8 mouse cellular contexts compared by ENCODE assay signal in genomic region chr13:112721946-112722729, GRCm38 (mm10).
A peak's percentile ranks its signal among the peaks of the same experiment; 100 is the strongest.
DNase-seq lines count a peak whose midpoint lies in the region; ATAC-seq lines count a peak whose summit lies in the region.
"Had no signal": no experiment of that assay in that cellular context is flagged by ENCODE, and none has a peak within 500 bp of the region (broad histone marks: within the 10 kb centered on the region; RNA-seq: fewer than 3 reads in every experiment).

No protein-coding gene starts in this region.

- no peak overlapping the region for H3K4me3 ChIP-seq in heart, embryonic 13.5 days
- no peak overlapping the region for H3K4me3 ChIP-seq in midbrain, embryonic 11.5 days (ENCODE audit: low read depth, low read length)
- H3K4me3 ChIP-seq: liver, embryonic 15.5 days had no signal

- no peak for ATAC-seq in heart, embryonic 13.5 days (ENCODE audit: extremely low read depth, insufficient number of reproducible peaks, low FRiP score, low TSS enrichment)
- peak; percentile 70; the same call in 1 of the 2 replicates for ATAC-seq in midbrain, embryonic 11.5 days (ENCODE audit: low FRiP score)
- ATAC-seq in activated CD4-positive, CD25-positive, alpha-beta regulatory T cell, adult 4 months, result no peak

- H3K9me3 ChIP-seq in heart, embryonic 13.5 days, result no peaks in the 10 kb centered on the region
- no peaks in the 10 kb centered on the region for H3K9me3 ChIP-seq in midbrain, embryonic 11.5 days (ENCODE audit: control insufficient read depth, low read length)
- H3K9me3 ChIP-seq: liver, embryonic 15.5 days had no signal

- 64% methylated on average over 9 of the region's 9 CpGs for WGBS in heart, embryonic 13.5 days
- 21% methylated on average over 9 of the region's 9 CpGs for WGBS in midbrain, embryonic 11.5 days

- peaks cover 10% of the 10 kb centered on the region; the same call in 1 of the 2 replicates for H3K36me3 ChIP-seq in heart, embryonic 13.5 days
- no peaks in the 10 kb centered on the region for H3K36me3 ChIP-seq in midbrain, embryonic 11.5 days (ENCODE audit: control insufficient read depth, insufficient read depth, low read length)

- peak overlapping the region; percentile 58 for H3K27ac ChIP-seq in heart, embryonic 13.5 days (replicated peaks)
- H3K27ac ChIP-seq in midbrain, embryonic 11.5 days (ENCODE audit: low read depth, low read length), result peak overlapping the region; percentile 61
- H3K27ac ChIP-seq: liver, embryonic 15.5 days had no signal

- no peaks in the 10 kb centered on the region for H3K27me3 ChIP-seq in heart, embryonic 13.5 days (replicated peaks)
- no peaks in the 10 kb centered on the region for H3K27me3 ChIP-seq in midbrain, embryonic 11.5 days (ENCODE audit: control insufficient read depth, insufficient read depth, low read length)
- H3K27me3 ChIP-seq: liver, embryonic 15.5 days had no signal

- peak; percentile 62 for DNase-seq in urinary bladder, postnatal 14 days (ENCODE audit: low spot score)
- no peak for DNase-seq in urinary bladder, postnatal 25 days (ENCODE audit: low spot score)
- DNase-seq in layer of hippocampus, adult 18-20 months (ENCODE audit: low spot score in 2 of 2), result peak; percentile 46 to 72
- peak; percentile 83 for DNase-seq in midbrain, embryonic 11.5 days (ENCODE audit: low spot score, missing footprints)
- no peak for DNase-seq in cerebellum, postnatal 14 days

- no peak overlapping the region for H3K4me2 ChIP-seq in heart, embryonic 13.5 days
- H3K4me2 ChIP-seq in midbrain, embryonic 11.5 days, result no peak overlapping the region
- H3K4me2 ChIP-seq: liver, embryonic 15.5 days had no signal

- no peaks in the 10 kb centered on the region for H3K4me1 ChIP-seq in heart, embryonic 13.5 days
- peaks cover 7% of the 10 kb centered on the region; the same call in 1 of the 2 replicates for H3K4me1 ChIP-seq in midbrain, embryonic 11.5 days (ENCODE audit: control insufficient read depth, insufficient read depth, low read length)
- H3K4me1 ChIP-seq: liver, embryonic 15.5 days had no signal

- no peak overlapping the region for H3K9ac ChIP-seq in heart, embryonic 13.5 days
- H3K9ac ChIP-seq in midbrain, embryonic 11.5 days (ENCODE audit: low read length), result no peak overlapping the region
- H3K9ac ChIP-seq: liver, embryonic 15.5 days had no signal

Comparison
In these comparisons a context has a peak if more than half of its experiments do, and no peak if none do; other contexts are left out.
1. DNase-seq: peak in urinary bladder, postnatal 14 days (single experiment), layer of hippocampus, adult 18-20 months (2 of 2) and midbrain, embryonic 11.5 days (single experiment); none in urinary bladder, postnatal 25 days (single experiment) and cerebellum, postnatal 14 days (0 of 2).